Mouse (Mus musculus) heart, embryonic 13.5 days (tissue): ENCODE data around the gene Rabgap1l. TPM values are rescaled to one million over a fixed set of nuclear protein-coding genes. Genes with fewer than 3 reads are reported as not detected.

Experiments used
- ATAC-seq: fragments of 200-750 bp; cut with Nextera tagmentation; 2 replicates; pipeline ENCODE4 v1.8.0; 2017; ENCODE audit warnings: moderate TSS enrichment; ENCODE audit not compliant: insufficient number of reproducible peaks, low FRiP score, low TSS enrichment; ENCODE audit errors: extremely low read depth
- H3K27ac ChIP-seq: fragments of 300-500 bp; sonication (generic); replicated peaks from 2 replicates; pipeline ENCODE4 v1.5.1; 2015; ENCODE audit warnings: moderate library complexity, mild to moderate bottlenecking, inconsistent platforms
- H3K27me3 ChIP-seq: fragments of 300-500 bp; sonication (generic); replicated peaks from 2 replicates; pipeline ENCODE4 v1.6.1; 2015; ENCODE audit warnings: mild to moderate bottlenecking, inconsistent platforms
- H3K36me3 ChIP-seq: fragments of 300-500 bp; sonication (generic); 2 replicates; pipeline ENCODE4 v1.6.1; 2015; ENCODE audit warnings: mild to moderate bottlenecking, inconsistent platforms
- H3K4me1 ChIP-seq: fragments of 300-500 bp; sonication (generic); 2 replicates; pipeline ENCODE4 v1.6.1; 2015; ENCODE audit warnings: inconsistent platforms
- H3K4me2 ChIP-seq: fragments of 300-500 bp; sonication (generic); 2 replicates; pipeline ENCODE4 v1.6.1; 2015; ENCODE audit warnings: inconsistent platforms, mild to moderate bottlenecking, moderate library complexity
- H3K4me3 ChIP-seq: fragments of 300-500 bp; sonication (generic); 2 replicates; pipeline ENCODE4 v1.5.1; 2015; ENCODE audit warnings: moderate library complexity, mild to moderate bottlenecking, inconsistent platforms
- H3K9ac ChIP-seq: fragments of 300-500 bp; sonication (generic); 2 replicates; pipeline ENCODE4 v1.6.1; 2015; ENCODE audit warnings: inconsistent platforms, mild to moderate bottlenecking, moderate library complexity
- H3K9me3 ChIP-seq: fragments of 300-500 bp; sonication (generic); 2 replicates; pipeline ENCODE4 v1.6.1; 2016; ENCODE audit warnings: inconsistent platforms
- WGBS: fragments of 180-500 bp; shearing (Covaris S2); methylation state at CpG from one replicate; pipeline ENCODE4 v1.1.7; 2015; ENCODE audit warnings: mixed read lengths; 5-methylcytosine and 5-hydroxymethylcytosine counted together
- polyA plus RNA-seq: library from polyadenylated mRNA; unstranded; fragments of >200 nt; fragmentation: Nextera tagmentation; extraction: Ambion mirVana; gene quantifications from 2 replicates; pipeline ENCODE4 v1.2.1, GENCODE M21; 2015

Rabgap1l gene
- polyA plus RNA-seq, 1 experiment from 2014 or later: 63.6 TPM

GRCm38 (mm10) chr1:160786571-160786970, 6.4 kb downstream of the Rabgap1l start:
- Histone ChIP-seq H3K9ac (no peak overlapping the region), H3K27ac (no peak overlapping the region), H3K9me3 (no peaks in the 10 kb centered on the region), H3K36me3 (no peaks in the 10 kb centered on the region), H3K27me3 (no peaks in the 10 kb centered on the region), H3K4me1 (peaks cover 34% of the 10 kb centered on the region), H3K4me3 (no peak overlapping the region), H3K4me2 (no peak overlapping the region)
- 77% methylated on average over 3 of the region's 3 CpGs for WGBS
- ATAC-seq: no peak

GRCm38 (mm10) chr1:160785681-160786225, 7.3 kb downstream of the Rabgap1l start:
- H3K4me2 ChIP-seq: no peak overlapping the region
- H3K4me1 ChIP-seq: peaks cover 32% of the 10 kb centered on the region
- no peaks in the 10 kb centered on the region for H3K9me3 ChIP-seq
- 79% methylated on average over 4 of the region's 4 CpGs for WGBS
- H3K36me3 ChIP-seq: no peaks in the 10 kb centered on the region
- no peak overlapping the region for H3K27ac ChIP-seq
- no peak overlapping the region for H3K4me3 ChIP-seq
- ATAC-seq: no peak
- H3K9ac ChIP-seq: no peak overlapping the region
- no peaks in the 10 kb centered on the region for H3K27me3 ChIP-seq

GRCm38 (mm10) chr1:160784122-160784521, 8.9 kb downstream of the Rabgap1l start:
- H3K4me3 ChIP-seq: no peak overlapping the region
- no peaks in the 10 kb centered on the region for H3K9me3 ChIP-seq
- H3K9ac ChIP-seq: no peak overlapping the region
- no peak for ATAC-seq
- 88% methylated on average over 1 of the region's 1 CpGs for WGBS
- H3K4me1 ChIP-seq: peaks cover 33% of the 10 kb centered on the region
- no peaks in the 10 kb centered on the region for H3K27me3 ChIP-seq
- no peak overlapping the region for H3K27ac ChIP-seq
- H3K4me2 ChIP-seq: no peak overlapping the region
- H3K36me3 ChIP-seq: no peaks in the 10 kb centered on the region

GRCm38 (mm10) chr1:160774166-160774565, 18.8 kb downstream of the Rabgap1l start:
- Histone ChIP-seq H3K4me2 (no peak overlapping the region), H3K27ac (no peak overlapping the region), H3K4me3 (no peak overlapping the region), H3K9me3 (no peaks in the 10 kb centered on the region), H3K9ac (no peak overlapping the region), H3K36me3 (peaks cover 4% of the 10 kb centered on the region; the same call in 1 of the 2 replicates), H3K27me3 (no peaks in the 10 kb centered on the region), H3K4me1 (0 out of 2 replicates have a peak, but pooled peaks cover 2% of the 10 kb centered on the region)
- no peak for ATAC-seq
- 58% methylated on average over 1 of the region's 1 CpGs for WGBS

GRCm38 (mm10) chr1:160765565-160765964, 27.4 kb downstream of the Rabgap1l start:
- Histone ChIP-seq H3K4me3 (no peak overlapping the region), H3K27ac (no peak overlapping the region), H3K27me3 (no peaks in the 10 kb centered on the region), H3K9ac (no peak overlapping the region), H3K9me3 (no peaks in the 10 kb centered on the region), H3K36me3 (no peaks in the 10 kb centered on the region), H3K4me1 (0 out of 2 replicates have a peak, but pooled peaks cover 4% of the 10 kb centered on the region), H3K4me2 (no peak overlapping the region)
- no peak for ATAC-seq
- WGBS: 64% methylated on average over 2 of the region's 2 CpGs

GRCm38 (mm10) chr1:160758243-160758642, 34.8 kb downstream of the Rabgap1l start:
- WGBS: 23% methylated on average over 3 of the region's 3 CpGs

GRCm38 (mm10) chr1:160755359-160755758, 37.7 kb downstream of the Rabgap1l start:
- no peak for ATAC-seq
- peaks cover 8% of the 10 kb centered on the region; the same call in 1 of the 2 replicates for H3K36me3 ChIP-seq
- no peak overlapping the region for H3K9ac ChIP-seq
- no peaks in the 10 kb centered on the region for H3K9me3 ChIP-seq
- peaks cover 7% of the 10 kb centered on the region for H3K4me1 ChIP-seq
- no peak overlapping the region for H3K4me3 ChIP-seq
- no peaks in the 10 kb centered on the region for H3K27me3 ChIP-seq
- H3K27ac ChIP-seq: no peak overlapping the region
- H3K4me2 ChIP-seq: no peak overlapping the region

More at GRCm38 (mm10) chr1:160758243-160758642, 34.8 kb downstream of the Rabgap1l start:
- no peak for ATAC-seq
- Histone ChIP-seq H3K27ac (no peak overlapping the region), H3K4me1 (no peaks in the 10 kb centered on the region), H3K27me3 (no peaks in the 10 kb centered on the region), H3K9ac (no peak overlapping the region), H3K4me3 (no peak overlapping the region), H3K9me3 (no peaks in the 10 kb centered on the region), H3K36me3 (peaks cover 8% of the 10 kb centered on the region; the same call in 1 of the 2 replicates), H3K4me2 (no peak overlapping the region)

- no peak overlapping the region for H3K4me2 ChIP-seq
- no peak for ATAC-seq
- H3K27me3 ChIP-seq: no peaks in the 10 kb centered on the region
- 60% methylated on average over 2 of the region's 2 CpGs for WGBS
- no peaks in the 10 kb centered on the region; the same call in 1 of the 2 replicates for H3K36me3 ChIP-seq
- H3K27ac ChIP-seq: peak overlapping the region; percentile 28; the same call in 1 of the 2 replicates
- H3K4me3 ChIP-seq: no peak overlapping the region
- H3K9ac ChIP-seq: no peak overlapping the region
- H3K4me1 ChIP-seq: peaks cover 20% of the 10 kb centered on the region
- no peaks in the 10 kb centered on the region for H3K9me3 ChIP-seq
These were observed 42.4 kb downstream of the Rabgap1l start for GRCm38 (mm10) chr1:160750629-160751028.

GRCm38 (mm10) chr1:160746786-160747185, 46.2 kb downstream of the Rabgap1l start:
- Histone ChIP-seq H3K4me3 (no peak overlapping the region), H3K27ac (no peak overlapping the region), H3K9me3 (no peaks in the 10 kb centered on the region), H3K27me3 (no peaks in the 10 kb centered on the region), H3K4me1 (peaks cover 26% of the 10 kb centered on the region), H3K36me3 (no peaks in the 10 kb centered on the region), H3K9ac (no peak overlapping the region), H3K4me2 (peak overlapping the region; percentile 25)
- WGBS: 31% methylated on average over 7 of the region's 7 CpGs
- no peak for ATAC-seq

- Histone ChIP-seq H3K4me1 (peaks cover 19% of the 10 kb centered on the region), H3K27me3 (no peaks in the 10 kb centered on the region), H3K9ac (no peak overlapping the region), H3K9me3 (no peaks in the 10 kb centered on the region), H3K4me3 (no peak overlapping the region), H3K36me3 (no peaks in the 10 kb centered on the region), H3K4me2 (no peak overlapping the region), H3K27ac (no peak overlapping the region)
- WGBS: 79% methylated on average over 7 of the region's 7 CpGs
- no peak for ATAC-seq
These were observed 47.6 kb downstream of the Rabgap1l start for GRCm38 (mm10) chr1:160745238-160745930.

GRCm38 (mm10) chr1:160744009-160744408, 49.0 kb downstream of the Rabgap1l start:
- H3K4me1 ChIP-seq: peaks cover 14% of the 10 kb centered on the region
- no peaks in the 10 kb centered on the region for H3K36me3 ChIP-seq
- H3K27ac ChIP-seq: no peak overlapping the region
- 27% methylated on average over 3 of the region's 3 CpGs for WGBS
- H3K27me3 ChIP-seq: no peaks in the 10 kb centered on the region
- no peak overlapping the region for H3K4me2 ChIP-seq
- no peak overlapping the region for H3K9ac ChIP-seq
- no peak overlapping the region for H3K4me3 ChIP-seq
- no peaks in the 10 kb centered on the region for H3K9me3 ChIP-seq
- ATAC-seq: no peak

GRCm38 (mm10) chr1:160743229-160743628, 49.8 kb downstream of the Rabgap1l start:
- Histone ChIP-seq H3K27ac (no peak overlapping the region), H3K4me2 (no peak overlapping the region), H3K36me3 (peaks cover 6% of the 10 kb centered on the region), H3K27me3 (no peaks in the 10 kb centered on the region), H3K9ac (no peak overlapping the region), H3K4me1 (peaks cover 14% of the 10 kb centered on the region), H3K4me3 (no peak overlapping the region), H3K9me3 (no peaks in the 10 kb centered on the region)
- 3% methylated on average over 2 of the region's 2 CpGs for WGBS
- ATAC-seq: no peak
